Mouse (Mus musculus) heart, postnatal 0 days (tissue): ENCODE data around the gene Vstm4.

Experiments
- CTCF ChIP-seq: IDR thresholded peaks from 2 replicates; pipeline ENCODE4 v1.5.1; 2016; ENCODE audit warnings: antibody characterized with exemption, control low read depth, low read depth
- EP300 ChIP-seq: IDR thresholded peaks from 2 replicates; pipeline ENCODE4 v1.6.1; 2016; ENCODE audit warnings: antibody characterized with exemption, low read depth

- no peak for TF ChIP-seq EP300
- no peak for TF ChIP-seq CTCF
Measured at GRCm38 (mm10) chr14:32970700-32971099, 114.1 kb downstream of the Vstm4 start.
